Mouse (Mus musculus): Measurements from ENCODE around the gene Tle1. TPM values are rescaled to one million over a fixed set of nuclear protein-coding genes. Genes with fewer than 3 reads are reported as not detected.
A peak's percentile ranks its signal among the peaks of the same experiment; 100 is the strongest.

Tle1 gene
- polyA plus RNA-seq (2012; rRNA removed), result 20.1 and 57.0 TPM in 2 replicates

DNA sequence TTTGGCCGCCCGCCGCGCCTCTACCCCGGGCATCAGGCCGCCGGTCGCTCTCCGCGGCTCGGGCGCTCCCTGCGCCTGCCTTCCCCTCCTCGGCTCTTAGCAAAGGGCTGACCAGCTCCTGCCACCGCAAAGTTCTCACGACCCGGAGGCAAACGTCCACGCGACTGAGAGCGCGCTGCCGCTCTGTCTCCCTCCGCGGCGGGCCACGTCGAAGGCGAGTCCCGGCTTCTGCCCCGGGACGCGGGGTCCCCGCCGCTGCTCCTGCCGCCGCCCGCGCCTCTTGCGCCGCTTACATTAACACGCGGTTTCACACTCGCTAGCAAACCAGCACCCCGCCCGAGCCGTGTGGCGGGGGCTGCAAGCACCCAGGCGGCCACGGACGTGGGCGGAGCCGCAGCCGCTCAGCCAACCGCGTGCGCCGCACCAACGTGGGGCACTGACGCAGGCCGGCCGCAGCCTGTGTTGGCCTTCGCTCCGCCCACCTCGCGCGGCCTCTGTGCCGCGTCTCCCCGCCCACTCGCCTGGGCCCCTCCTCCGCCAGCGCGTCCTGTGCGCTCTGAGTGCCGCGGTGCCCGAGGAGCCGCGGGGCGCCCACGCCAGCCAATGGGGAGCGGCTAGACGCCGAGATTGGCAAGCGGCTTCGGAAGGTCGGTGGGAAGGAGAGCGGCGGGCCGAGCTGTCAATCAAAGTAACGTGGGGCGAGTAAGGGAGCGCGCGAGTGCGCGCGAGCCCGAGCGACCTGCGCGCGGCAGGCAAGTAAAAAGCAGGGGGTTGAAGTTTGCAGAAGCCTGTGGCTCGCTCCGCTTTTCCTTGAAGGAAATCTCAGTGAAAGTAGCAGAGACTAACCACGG lies at the start of gene Tle1:
TSS of gene Tle1 (minus strand) at position 361 of the 851 bp plus-strand sequence.
- peak within 1 kb of the TSS; percentile 82 for H3K27ac ChIP-seq (ENCODE audit: insufficient read depth, low read depth, low read length)
- WGBS, result under 1% methylated on average over 107 of the region's 107 CpGs
- peak within 1 kb of the TSS; percentile 94 for H3K4me3 ChIP-seq (ENCODE audit: low read depth, low read length)

GRCm38 (mm10) chr4:72233584-72234219 lies 33.0 kb upstream of the Tle1 start:
- no peaks in the 10 kb centered on the region for H3K36me3 ChIP-seq (ENCODE audit: control insufficient read depth, insufficient read depth, low read length)
- no peak for TF ChIP-seq POLR2A (IDR thresholded peaks at IDR 0.05; ENCODE audit: low read depth, low read length)
- no peak for TF ChIP-seq CTCF (IDR thresholded peaks at IDR 0.05; ENCODE audit: extremely low read depth, insufficient read length, insufficient replicate concordance, low read depth, low read length)
- no peaks in the 10 kb centered on the region for H3K4me1 ChIP-seq (ENCODE audit: control insufficient read depth, insufficient read depth, insufficient read length, low read length)
- H3K27ac ChIP-seq (ENCODE audit: insufficient read depth, low read depth, low read length), result no peak overlapping the region
- no peak overlapping the region for H3K4me3 ChIP-seq (ENCODE audit: low read depth, low read length)
- WGBS, result 26% methylated on average over 4 of the region's 4 CpGs
- H3K27me3 ChIP-seq (ENCODE audit: control insufficient read depth, insufficient read depth, low read length), result no peaks in the 10 kb centered on the region

More for the DNA sequence above, at the start of gene Tle1:
- Histone ChIP-seq H3K27me3 (ENCODE audit: control insufficient read depth, insufficient read depth, low read length) (no peaks in the 10 kb centered on the region), H3K4me1 (ENCODE audit: control insufficient read depth, insufficient read depth, insufficient read length, low read length) (peaks cover 4% of the 10 kb centered on the region; the same call in 1 of the 2 replicates), H3K36me3 (ENCODE audit: control insufficient read depth, insufficient read depth, low read length) (0 out of 2 replicates have a peak, but pooled peaks cover 2% of the 10 kb centered on the region)
- TF ChIP-seq POLR2A (IDR thresholded peaks at IDR 0.05; ENCODE audit: low read depth, low read length) (peak; percentile 94), CTCF (IDR thresholded peaks at IDR 0.05; ENCODE audit: extremely low read depth, insufficient read length, insufficient replicate concordance, low read depth, low read length) (no peak)

DNA sequence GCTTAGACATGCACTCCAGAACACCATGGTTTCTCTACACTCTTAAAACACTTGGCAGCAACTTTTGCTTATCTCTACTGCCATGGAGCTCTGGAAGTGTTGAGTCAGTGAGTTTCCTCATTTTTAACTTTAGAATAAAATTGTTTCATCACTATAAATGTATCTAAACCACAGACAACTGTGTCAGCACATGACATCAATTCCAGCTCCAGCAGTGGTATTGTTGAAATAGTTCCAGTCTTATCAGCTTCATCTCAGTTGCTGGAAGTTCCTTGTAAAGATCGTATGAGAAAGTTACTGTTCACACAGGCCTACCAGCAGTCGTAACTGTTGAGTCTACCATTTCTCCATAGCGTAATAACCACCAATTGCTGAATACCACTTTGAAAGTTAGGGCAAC lies 31.5 kb upstream of the Tle1 start:
- Histone ChIP-seq H3K27ac (ENCODE audit: insufficient read depth, low read depth, low read length) (no peak overlapping the region), H3K4me3 (ENCODE audit: low read depth, low read length) (no peak overlapping the region), H3K36me3 (ENCODE audit: control insufficient read depth, insufficient read depth, low read length) (no peaks in the 10 kb centered on the region), H3K4me1 (ENCODE audit: control insufficient read depth, insufficient read depth, insufficient read length, low read length) (no peaks in the 10 kb centered on the region), H3K27me3 (ENCODE audit: control insufficient read depth, insufficient read depth, low read length) (no peaks in the 10 kb centered on the region)
- no peak for TF ChIP-seq CTCF (IDR thresholded peaks at IDR 0.05; ENCODE audit: extremely low read depth, insufficient read length, insufficient replicate concordance, low read depth, low read length)
- no peak for TF ChIP-seq POLR2A (IDR thresholded peaks at IDR 0.05; ENCODE audit: low read depth, low read length)
- 70% methylated on average over 3 of the region's 3 CpGs for whole genome bisulfite sequencing

- no peaks in the 10 kb centered on the region for H3K27me3 ChIP-seq (ENCODE audit: control insufficient read depth, insufficient read depth, low read length)
- TF ChIP-seq POLR2A (IDR thresholded peaks at IDR 0.05; ENCODE audit: low read depth, low read length) (no peak), CTCF (IDR thresholded peaks at IDR 0.05; ENCODE audit: extremely low read depth, insufficient read length, insufficient replicate concordance, low read depth, low read length) (no peak)
- no peaks in the 10 kb centered on the region for H3K4me1 ChIP-seq (ENCODE audit: control insufficient read depth, insufficient read depth, insufficient read length, low read length)
- no peak overlapping the region for H3K27ac ChIP-seq (ENCODE audit: insufficient read depth, low read depth, low read length)
- H3K4me3 ChIP-seq (ENCODE audit: low read depth, low read length), result no peak overlapping the region
- H3K36me3 ChIP-seq (ENCODE audit: control insufficient read depth, insufficient read depth, low read length), result no peaks in the 10 kb centered on the region
These were observed 30.1 kb upstream of the Tle1 start for GRCm38 (mm10) chr4:72230832-72231231.

DNA sequence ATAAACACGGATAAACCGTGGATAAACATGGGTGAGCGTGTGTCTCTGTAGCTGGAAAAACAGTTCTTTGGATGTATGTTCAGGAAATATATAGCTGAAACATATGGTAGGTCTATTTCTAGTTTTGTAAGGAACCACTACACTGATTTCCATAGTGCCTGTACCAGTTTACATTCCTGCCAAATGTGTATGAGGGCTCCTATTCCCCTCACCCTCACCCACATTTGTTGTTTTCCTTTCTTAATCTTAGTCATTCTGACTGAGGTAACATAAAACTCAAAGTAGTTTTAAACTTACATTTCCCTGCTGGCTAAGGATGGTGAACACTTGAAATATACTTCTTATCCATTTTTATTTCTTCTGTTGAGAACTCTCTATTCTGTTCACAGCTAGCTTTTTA lies 20.9 kb upstream of the Tle1 start:
- WGBS, result 82% methylated on average over 3 of the region's 3 CpGs
- TF ChIP-seq POLR2A (IDR thresholded peaks at IDR 0.05; ENCODE audit: low read depth, low read length) (no peak), CTCF (IDR thresholded peaks at IDR 0.05; ENCODE audit: extremely low read depth, insufficient read length, insufficient replicate concordance, low read depth, low read length) (no peak)
- no peaks in the 10 kb centered on the region for H3K36me3 ChIP-seq (ENCODE audit: control insufficient read depth, insufficient read depth, low read length)
- H3K27ac ChIP-seq (ENCODE audit: insufficient read depth, low read depth, low read length), result no peak overlapping the region
- no peaks in the 10 kb centered on the region for H3K27me3 ChIP-seq (ENCODE audit: control insufficient read depth, insufficient read depth, low read length)
- H3K4me1 ChIP-seq (ENCODE audit: control insufficient read depth, insufficient read depth, insufficient read length, low read length), result no peaks in the 10 kb centered on the region
- H3K4me3 ChIP-seq (ENCODE audit: low read depth, low read length), result no peak overlapping the region

DNA sequence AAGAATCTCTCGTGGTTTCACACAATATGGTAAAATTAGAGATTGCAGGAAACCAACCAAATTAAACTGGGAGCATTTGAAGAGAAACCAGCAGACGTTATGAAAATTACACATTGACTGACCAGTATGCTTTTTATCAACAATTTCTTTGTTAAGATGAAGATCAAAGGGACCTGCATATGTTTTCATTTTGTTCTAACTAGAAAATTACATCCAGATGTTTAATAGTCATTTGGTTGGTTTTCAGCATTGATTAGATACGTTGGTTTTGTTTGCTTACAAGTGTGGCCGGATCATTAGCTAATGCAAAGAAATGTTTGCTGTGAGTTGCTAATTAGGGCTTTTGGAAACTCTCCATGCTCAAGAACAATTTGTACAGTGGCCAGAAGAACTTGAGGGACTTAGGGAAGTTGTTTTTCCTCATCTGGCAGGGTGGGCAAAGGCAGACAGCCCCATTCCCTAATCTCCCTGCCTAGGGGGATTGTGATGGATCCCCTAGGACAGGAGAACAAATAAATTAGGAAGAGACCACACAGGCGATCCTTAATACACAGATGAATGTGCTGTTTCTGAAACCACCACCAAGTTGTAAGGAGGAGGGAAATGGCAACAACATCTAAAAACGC lies 3.8 kb upstream of the Tle1 start:
- WGBS, result 44% methylated on average over 6 of the region's 6 CpGs
- H3K4me1 ChIP-seq (ENCODE audit: control insufficient read depth, insufficient read depth, insufficient read length, low read length), result no peaks in the 10 kb centered on the region
- no peak overlapping the region for H3K4me3 ChIP-seq (ENCODE audit: low read depth, low read length)
- H3K27ac ChIP-seq (ENCODE audit: insufficient read depth, low read depth, low read length), result no peak overlapping the region
- TF ChIP-seq POLR2A (IDR thresholded peaks at IDR 0.05; ENCODE audit: low read depth, low read length), result no peak
- TF ChIP-seq CTCF (IDR thresholded peaks at IDR 0.05; ENCODE audit: extremely low read depth, insufficient read length, insufficient replicate concordance, low read depth, low read length), result no peak
- no peaks in the 10 kb centered on the region for H3K27me3 ChIP-seq (ENCODE audit: control insufficient read depth, insufficient read depth, low read length)
- no peaks in the 10 kb centered on the region for H3K36me3 ChIP-seq (ENCODE audit: control insufficient read depth, insufficient read depth, low read length)

Data from small intestine, adult 2 months (tissue).